Mouse (Mus musculus) frontal cortex, postnatal 10 days (tissue): ENCODE measurements around the gene Lims1.

Source experiments
- DNase-seq, 2 experiments: peaks; one replicate each; pipeline ENCODE4 v3.0.0; 2022; ENCODE audit warnings: low spot score in 2 of 2, mixed read lengths in 1 of 2

The Lims1 gene

GRCm38 (mm10) chr10:58446384-58447279 is 123.4 kb downstream of the Lims1 start, which contains the start of gene Ranbp2:
Ranbp2 (plus strand) TSS chr10:58446920.
- DNase-seq: peak; percentile 98 to 99

DNA sequence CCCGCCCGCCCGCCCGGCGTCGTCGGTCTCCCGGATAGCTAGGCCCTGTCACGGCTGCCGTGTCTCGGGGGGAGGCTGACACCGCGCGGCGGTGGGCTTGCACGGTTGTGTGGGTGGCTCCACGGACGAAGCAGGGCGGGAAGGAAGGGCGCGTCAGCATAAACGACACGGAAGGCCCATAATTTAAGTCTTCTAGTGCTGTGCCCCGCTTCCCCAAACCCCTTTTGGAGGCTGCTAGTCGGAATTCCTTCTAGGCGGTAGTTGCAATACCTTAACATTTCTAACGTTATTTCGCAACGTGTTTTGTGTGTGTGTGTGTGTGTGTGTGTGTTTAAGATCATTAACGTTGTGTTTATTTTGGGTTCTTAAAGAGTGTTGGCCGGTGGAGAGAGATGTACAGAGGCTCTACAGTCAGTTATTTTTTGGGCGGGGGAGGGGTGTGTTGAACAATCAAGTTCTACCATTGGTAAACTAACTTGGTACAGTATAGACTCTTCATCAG is 124.1 kb downstream of the Lims1 start:
- peak in 1 of 2 experiments; percentile 32 for DNase-seq

DNA sequence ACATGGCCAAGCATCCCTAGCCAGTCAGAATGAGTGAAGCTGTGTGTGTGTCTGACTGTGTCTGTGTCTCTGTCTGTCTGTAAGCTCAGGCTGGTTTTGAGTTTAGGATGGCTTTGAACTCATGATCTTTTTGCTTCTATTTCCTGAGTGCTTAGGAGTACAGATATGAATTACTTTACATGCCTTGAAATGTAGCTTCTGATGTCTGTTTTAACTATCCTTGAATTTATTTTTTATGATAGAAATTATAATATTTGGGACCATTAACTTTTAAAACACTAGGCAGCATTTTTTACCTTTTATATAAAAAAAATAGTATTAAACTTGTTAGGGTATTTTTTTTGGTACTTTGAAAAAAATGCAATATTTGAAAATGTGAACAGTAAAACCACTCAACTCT is 128.3 kb downstream of the Lims1 start:
- no peak for DNase-seq

DNA sequence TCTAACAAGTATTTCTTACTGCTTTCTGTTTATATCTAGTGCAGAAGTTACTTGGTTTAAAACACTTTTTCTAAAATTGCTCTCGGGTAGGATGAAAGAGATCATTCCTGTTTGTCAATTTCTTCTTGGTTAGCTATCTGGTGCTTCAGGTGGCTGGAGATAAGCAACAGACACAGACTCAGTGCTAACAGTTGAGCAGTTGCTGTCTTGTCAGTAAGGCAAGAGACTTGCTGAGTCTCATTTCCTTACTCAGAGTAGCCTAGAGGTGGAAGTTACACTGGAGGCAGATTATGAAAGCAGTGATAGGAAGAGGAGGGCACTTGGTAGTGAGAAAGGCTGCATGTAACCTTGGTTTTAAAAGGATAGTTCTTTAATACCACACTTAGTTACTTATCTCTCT is 128.9 kb downstream of the Lims1 start:
- no peak for DNase-seq

DNA sequence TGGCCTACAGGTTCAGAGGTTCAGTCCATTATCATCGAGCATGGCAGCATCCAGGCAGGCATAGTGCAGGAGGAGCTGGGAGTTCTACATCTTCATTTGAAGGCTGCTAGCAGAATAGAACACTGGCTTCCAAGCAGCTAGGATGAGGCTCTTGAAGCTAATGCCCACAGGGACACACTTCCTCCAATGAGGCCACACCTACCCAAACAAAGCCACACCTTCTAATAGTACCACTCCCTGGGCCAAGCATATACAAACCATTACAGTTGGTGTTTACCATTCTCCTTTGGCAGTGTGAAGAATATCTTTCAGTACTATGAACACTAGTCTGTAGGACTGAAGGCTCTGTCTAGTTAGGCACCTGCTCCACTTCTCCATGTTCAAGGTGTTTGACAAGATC is 136.6 kb downstream of the Lims1 start:
- DNase-seq: no peak
